ENCODE assay signal across 15 mouse cellular contexts in the genomic region with DNA sequence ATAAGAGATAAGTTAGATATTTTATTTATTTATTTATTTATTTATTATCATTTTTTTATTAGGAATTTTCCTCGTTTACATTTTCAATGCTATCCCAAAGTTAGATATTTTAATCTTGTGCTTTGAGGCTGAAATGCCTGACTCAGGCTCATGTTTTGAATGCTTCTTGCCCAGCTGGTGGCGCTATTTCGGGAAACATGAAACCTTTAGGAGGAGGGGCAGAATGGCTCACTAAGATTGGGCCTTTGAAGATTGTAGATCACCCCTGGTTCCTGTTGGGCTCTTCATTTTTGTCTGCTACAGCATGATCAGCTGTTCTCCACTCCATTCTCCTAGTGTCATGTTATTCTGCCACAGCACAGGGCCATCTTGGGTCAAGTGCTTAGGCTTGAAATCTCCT. TPM values are rescaled to one million over a fixed set of nuclear protein-coding genes. Genes with fewer than 3 reads are reported as not detected.
"Had no signal": no experiment of that assay in that cellular context is flagged by ENCODE, and none has a peak within 500 bp of the region (broad histone marks: within the 10 kb centered on the region; RNA-seq: fewer than 3 reads in every experiment).

No protein-coding gene starts in this region.

- H3K4me1 ChIP-seq: limb, embryonic 13.5 days; midbrain, embryonic 10.5 days; neural tube, embryonic 15.5 days had no signal

- H3K27me3 ChIP-seq: limb, embryonic 13.5 days; neural tube, embryonic 15.5 days had no signal

- H3K36me3 ChIP-seq: limb, embryonic 13.5 days; midbrain, embryonic 10.5 days; neural tube, embryonic 15.5 days had no signal

- H3K4me2 ChIP-seq: limb, embryonic 13.5 days; neural tube, embryonic 15.5 days had no signal

- H3K9ac ChIP-seq: limb, embryonic 13.5 days; liver, embryonic 14.5 days; neural tube, embryonic 15.5 days had no signal

- H3K9me3 ChIP-seq: limb, embryonic 13.5 days; midbrain, embryonic 10.5 days; neural tube, embryonic 15.5 days had no signal

- DNase-seq: kidney, postnatal 25 days; left cerebral cortex, postnatal 4 days; lung, adult 18-20 months; lung, postnatal 10 days; lung, postnatal 4 days; midbrain, embryonic 14.5 days; thymus, adult 18-20 months; thymus, postnatal 14 days had no signal

- H3K4me3 ChIP-seq: limb, embryonic 13.5 days; midbrain, embryonic 10.5 days; myocyte; neural tube, embryonic 15.5 days had no signal

- H3K27ac ChIP-seq: limb, embryonic 13.5 days; liver, embryonic 14.5 days; midbrain, embryonic 10.5 days; neural tube, embryonic 15.5 days had no signal

RNA-seq across cellular contexts. Expression of a gene that starts 28.1 kb away (rescaled TPM):
- total RNA-seq: liver, adult 2 months; megakaryocyte, adult 5-6 weeks had no signal
- polyA plus RNA-seq: liver, adult 2 months; liver, embryonic 14.5 days; myocyte had no signal
